Mouse (Mus musculus) MEL (cell line): Measurements from ENCODE around the gene Vti1b. TPM values are rescaled to one million over a fixed set of nuclear protein-coding genes. Genes with fewer than 3 reads are reported as not detected.

Source experiments
- DNase-seq: peaks from one replicate; pipeline ENCODE4 v3.0.0; 2011; ENCODE audit warnings: low read depth, low spot score
- H3K27ac ChIP-seq: 2 replicates; pipeline ENCODE4 v1.5.1; 2012; ENCODE audit warnings: low read depth, mild to moderate bottlenecking, control low read depth, low read length, moderate library complexity; ENCODE audit not compliant: control insufficient read depth
- H3K27me3 ChIP-seq, 2 experiments: fragments of 150-350 bp in 1 of 2; sonication (generic) in 1 of 2; 2 replicates each; pipeline ENCODE4 v1.6.1; 2012; ENCODE audit warnings: low read length in 2 of 2, mild to moderate bottlenecking in 2 of 2, improper control_type of control experiment in 1 of 2, moderate library complexity in 1 of 2; ENCODE audit not compliant: insufficient read depth in 2 of 2, control insufficient read depth in 1 of 2
- H3K36me3 ChIP-seq, 2 experiments: 2 replicates each; pipeline ENCODE4 v1.6.1; 2012 to 2014; ENCODE audit warnings: low read length in 2 of 2, improper control_type of control experiment in 1 of 2, inconsistent platforms in 1 of 2, mild to moderate bottlenecking in 1 of 2; ENCODE audit not compliant: insufficient read depth in 2 of 2, control insufficient read depth in 1 of 2
- H3K4me1 ChIP-seq, 2 experiments: fragments of 150-350 bp in 1 of 2; sonication (generic) in 1 of 2; 2 replicates each; pipeline ENCODE4 v1.6.1; 2012; ENCODE audit warnings: low read length in 2 of 2, improper control_type of control experiment in 1 of 2, mild to moderate bottlenecking in 1 of 2; ENCODE audit not compliant: insufficient read depth in 2 of 2, control insufficient read depth in 1 of 2
- H3K4me3 ChIP-seq, 2 experiments: fragments of 150-350 bp in 1 of 2; sonication (generic) in 1 of 2; 2 replicates each; pipeline ENCODE4 v1.5.1; 2012; ENCODE audit warnings: low read depth in 2 of 2, low read length in 2 of 2, mild to moderate bottlenecking in 2 of 2, moderate library complexity in 2 of 2, control low read depth in 1 of 2, improper control_type of control experiment in 1 of 2; ENCODE audit not compliant: control insufficient read depth in 1 of 2, insufficient read depth in 1 of 2
- H3K79me2 ChIP-seq: 2 replicates; pipeline ENCODE4 v1.6.1; 2012; ENCODE audit warnings: mild to moderate bottlenecking, low read length, moderate library complexity; ENCODE audit not compliant: control insufficient read depth, poor library complexity, insufficient read depth
- H3K9ac ChIP-seq: 2 replicates; pipeline ENCODE4 v1.6.1; 2012; ENCODE audit warnings: low read depth, mild to moderate bottlenecking, control low read depth, low read length, moderate library complexity; ENCODE audit not compliant: control insufficient read depth, poor library complexity, severe bottlenecking
- H3K9me3 ChIP-seq: fragments of 150-350 bp; sonication (generic); replicated peaks from 2 replicates; pipeline ENCODE4 v1.6.1; 2012; ENCODE audit warnings: mild to moderate bottlenecking, low read length, improper control_type of control experiment, moderate library complexity; ENCODE audit not compliant: insufficient read depth
- CTCF ChIP-seq, 3 experiments: IDR thresholded peaks in 2 of 3; conservative IDR thresholded peaks in 1 of 3; 2 replicates each; pipeline ENCODE4 v1.5.1; 2011 to 2012; ENCODE audit warnings: low read length in 3 of 3, low read depth in 2 of 3, mild to moderate bottlenecking in 2 of 3, improper control_type of control experiment in 1 of 3, inconsistent platforms in 1 of 3, mixed read lengths in 1 of 3, moderate library complexity in 1 of 3; ENCODE audit not compliant: control insufficient read depth in 1 of 3, insufficient read depth in 1 of 3, poor library complexity in 1 of 3, severe bottlenecking in 1 of 3
- ELF1 ChIP-seq: IDR thresholded peaks from 2 replicates; pipeline ENCODE4 v1.6.1; 2014; ENCODE audit warnings: low read depth, mild to moderate bottlenecking, inconsistent platforms, low read length, improper control_type of control experiment, moderate library complexity
- EP300 ChIP-seq, 2 experiments: IDR thresholded peaks; 2 replicates each; pipeline ENCODE4 v1.6.1; 2011; ENCODE audit warnings: improper control_type of control experiment in 2 of 2, low read length in 2 of 2, low read depth in 1 of 2, mild to moderate bottlenecking in 1 of 2
- ETS1 ChIP-seq: IDR thresholded peaks from 2 replicates; pipeline ENCODE4 v1.6.1; 2012; ENCODE audit warnings: low read depth, mild to moderate bottlenecking, inconsistent platforms, low read length, improper control_type of control experiment, moderate library complexity
- GATA1 ChIP-seq: IDR thresholded peaks from 2 replicates; pipeline ENCODE4 v1.6.1; 2011; ENCODE audit warnings: low read depth, low read length, improper control_type of control experiment
- JUND ChIP-seq: IDR thresholded peaks from 2 replicates; pipeline ENCODE4 v1.6.1; 2011; ENCODE audit warnings: low read depth, mild to moderate bottlenecking, improper control_type of control experiment, low read length
- KAT2A ChIP-seq: conservative IDR thresholded peaks from 2 replicates; pipeline ENCODE4 v1.6.1; 2012; ENCODE audit warnings: low read depth, low read length, improper control_type of control experiment, inconsistent platforms
- MAFK ChIP-seq: IDR thresholded peaks from 2 replicates; pipeline ENCODE4 v1.6.1; 2011; ENCODE audit warnings: low read depth, mild to moderate bottlenecking, low read length, improper control_type of control experiment, borderline replicate concordance
- MEF2A ChIP-seq: IDR thresholded peaks from 2 replicates; pipeline ENCODE4 v1.6.1; 2014; ENCODE audit warnings: low read depth, mild to moderate bottlenecking, inconsistent platforms, low read length, improper control_type of control experiment; ENCODE audit not compliant: poor library complexity, insufficient replicate concordance, severe bottlenecking; ENCODE audit errors: extremely low read depth
- MYC ChIP-seq: IDR thresholded peaks from 2 replicates; pipeline ENCODE4 v1.6.1; 2011; ENCODE audit warnings: low read depth, mild to moderate bottlenecking, low read length, improper control_type of control experiment, moderate library complexity
- NELFE ChIP-seq: IDR thresholded peaks from 2 replicates; pipeline ENCODE4 v1.6.1; 2011; ENCODE audit warnings: low read depth, low read length, improper control_type of control experiment
- POLR2A ChIP-seq, 2 experiments: IDR thresholded peaks; 2 replicates each; pipeline ENCODE4 v1.6.1; 2011 to 2012; ENCODE audit warnings: low read length in 2 of 2, mild to moderate bottlenecking in 2 of 2, control low read depth in 1 of 2, improper control_type of control experiment in 1 of 2, low read depth in 1 of 2, moderate library complexity in 1 of 2; ENCODE audit not compliant: control insufficient read depth in 1 of 2, insufficient read depth in 1 of 2, poor library complexity in 1 of 2
- POLR2AphosphoS2 ChIP-seq: IDR thresholded peaks from 2 replicates; pipeline ENCODE4 v1.6.1; 2011; ENCODE audit warnings: low read length, improper control_type of control experiment
- RAD21 ChIP-seq: IDR thresholded peaks from 2 replicates; pipeline ENCODE4 v1.6.1; 2011; ENCODE audit warnings: mild to moderate bottlenecking, low read depth, low read length, improper control_type of control experiment
- RCOR1 ChIP-seq: IDR thresholded peaks from 2 replicates; pipeline ENCODE4 v1.6.1; 2012; ENCODE audit warnings: low read depth, mild to moderate bottlenecking, inconsistent platforms, low read length, improper control_type of control experiment
- SMC3 ChIP-seq: IDR thresholded peaks from 2 replicates; pipeline ENCODE4 v1.6.1; 2011; ENCODE audit warnings: low read depth, low read length, improper control_type of control experiment
- TAL1 ChIP-seq: IDR thresholded peaks from 2 replicates; pipeline ENCODE4 v1.6.1; 2012; ENCODE audit warnings: mild to moderate bottlenecking, inconsistent platforms, low read length, moderate library complexity, mixed read lengths
- TBP ChIP-seq: IDR thresholded peaks from 2 replicates; pipeline ENCODE4 v1.8.0; 2011; ENCODE audit warnings: low read depth, low read length, improper control_type of control experiment
- UBTF ChIP-seq: IDR thresholded peaks from 2 replicates; pipeline ENCODE4 v1.6.1; 2012; ENCODE audit warnings: low read depth, mild to moderate bottlenecking, inconsistent platforms, low read length, improper control_type of control experiment, moderate library complexity, borderline replicate concordance; ENCODE audit not compliant: insufficient read depth
- USF1 ChIP-seq: IDR thresholded peaks from 2 replicates; pipeline ENCODE4 v1.6.1; 2014; ENCODE audit warnings: low read depth, mild to moderate bottlenecking, inconsistent platforms, low read length, improper control_type of control experiment, moderate library complexity
- USF2 ChIP-seq, 2 experiments: IDR thresholded peaks; 2 replicates each; pipeline ENCODE4 v1.6.1; 2011 to 2012; ENCODE audit warnings: improper control_type of control experiment in 2 of 2, low read length in 2 of 2, borderline replicate concordance in 1 of 2, inconsistent platforms in 1 of 2, low read depth in 1 of 2, mild to moderate bottlenecking in 1 of 2; ENCODE audit not compliant: insufficient read depth in 1 of 2
- ZC3H11A ChIP-seq: IDR thresholded peaks from 2 replicates; pipeline ENCODE4 v1.6.1; 2012; ENCODE audit warnings: low read depth, mild to moderate bottlenecking, inconsistent platforms, low read length, improper control_type of control experiment
- ZKSCAN1 ChIP-seq: IDR thresholded peaks from 2 replicates; pipeline ENCODE4 v1.6.1; 2012; ENCODE audit warnings: low read depth, mild to moderate bottlenecking, inconsistent platforms, low read length, improper control_type of control experiment, moderate library complexity
- polyA plus RNA-seq, 2 experiments: library from polyadenylated mRNA; stranded (reverse) in 1 of 2; unstranded in 1 of 2; fragments of >175 nt in 1 of 2; fragments of >200 nt in 1 of 2; gene quantifications; 2 replicates each; pipeline versions ENCODE4 v1.2.1 to v1.2.4; 2012; ENCODE audit warnings: low replicate concordance in 2 of 2, low read depth in 1 of 2; ENCODE audit not compliant: insufficient read length in 2 of 2, insufficient read depth in 1 of 2, missing spikeins in 1 of 2
- total RNA-seq: library from RNA; depleted of rRNA; stranded (reverse); fragments of 300-350 nt; gene quantifications from 2 replicates; pipeline ENCODE4 v1.2.3, GENCODE M21; 2012

The Vti1b gene
- total and polyA plus RNA-seq, 3 experiments, result 54.3 to 69.8 TPM; not detected in 1

DNA sequence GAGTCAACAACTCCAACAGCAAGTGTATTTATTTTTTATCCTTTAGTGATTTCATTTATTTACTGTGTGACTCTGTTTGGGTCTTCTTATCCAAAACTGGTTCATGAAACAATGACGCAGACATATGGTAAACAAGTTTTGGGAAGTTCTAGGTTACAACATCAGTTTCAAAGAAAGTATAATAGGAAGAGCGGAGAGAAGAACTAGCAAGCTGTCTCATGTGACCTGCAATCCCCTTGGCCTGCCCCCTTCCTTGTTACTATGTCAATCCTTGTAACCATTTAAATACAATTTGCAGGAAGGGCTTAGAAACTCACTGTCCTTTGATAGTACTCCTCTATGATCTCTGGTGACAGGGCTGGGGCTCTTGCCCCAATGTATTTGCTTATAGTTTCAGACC, 31.7 kb downstream of the Vti1b start:
- Histone ChIP-seq H3K27me3 (peaks cover 0 to 1% of the 10 kb centered on the region in 2 experiments; a peak in 3 of 4 replicates), H3K9me3 (no peaks in the 10 kb centered on the region), H3K27ac (no peak overlapping the region), H3K9ac (no peak overlapping the region), H3K36me3 (0 out of 4 replicates have a peak, but pooled peaks cover 0 to 4% of the 10 kb centered on the region in 2 experiments), H3K4me3 (no peak overlapping the region), H3K79me2 (no peaks in the 10 kb centered on the region), H3K4me1 (no peaks in the 10 kb centered on the region)
- DNase-seq, result no peak
- TF ChIP-seq TAL1 (no peak), KAT2A (no peak), TBP (no peak), GATA1 (no peak), MEF2A (no peak), RCOR1 (no peak), JUND (no peak), NELFE (no peak), EP300 (IDR thresholded peaks at IDR 0.05; ENCODE audit: low read depth in 1 of 2, low read length in 2 of 2) (no peak), UBTF (no peak), RAD21 (no peak)

DNA sequence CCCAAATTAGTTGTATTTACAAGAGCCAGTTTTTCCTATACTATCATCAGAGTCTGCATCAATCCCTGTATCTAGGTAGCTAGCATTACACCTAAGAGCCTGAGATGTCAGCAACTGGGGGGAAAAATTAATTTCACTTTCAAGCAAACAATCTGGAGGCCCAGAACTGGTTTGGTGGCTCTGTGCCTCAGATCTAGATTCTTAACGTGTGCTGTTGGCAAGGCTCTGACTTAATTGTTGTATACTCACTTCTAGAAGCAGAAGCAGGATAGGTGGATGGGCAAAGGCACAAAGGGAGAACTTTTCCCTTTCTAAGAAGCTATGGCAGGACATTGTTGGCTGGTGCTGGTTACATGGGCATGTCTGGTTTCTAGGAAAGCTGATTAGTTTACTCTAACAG, 33.0 kb downstream of the Vti1b start:
- Histone ChIP-seq H3K36me3 (0 out of 4 replicates have a peak, but pooled peaks cover 0 to 4% of the 10 kb centered on the region in 2 experiments), H3K9me3 (no peaks in the 10 kb centered on the region), H3K9ac (no peak overlapping the region), H3K79me2 (no peaks in the 10 kb centered on the region), H3K27me3 (peaks cover 2 to 3% of the 10 kb centered on the region in 2 experiments)
- TF ChIP-seq RCOR1 (no peak), POLR2AphosphoS2 (no peak), GATA1 (no peak), SMC3 (no peak), ZC3H11A (no peak), USF1 (no peak)
- TF ChIP-seq, all 39 proteins: peak for 0
- Histone ChIP-seq H3K4me1 (no peaks in the 10 kb centered on the region), H3K27ac (no peak overlapping the region), H3K4me3 (no peak overlapping the region)
- DNase-seq, result no peak

DNA sequence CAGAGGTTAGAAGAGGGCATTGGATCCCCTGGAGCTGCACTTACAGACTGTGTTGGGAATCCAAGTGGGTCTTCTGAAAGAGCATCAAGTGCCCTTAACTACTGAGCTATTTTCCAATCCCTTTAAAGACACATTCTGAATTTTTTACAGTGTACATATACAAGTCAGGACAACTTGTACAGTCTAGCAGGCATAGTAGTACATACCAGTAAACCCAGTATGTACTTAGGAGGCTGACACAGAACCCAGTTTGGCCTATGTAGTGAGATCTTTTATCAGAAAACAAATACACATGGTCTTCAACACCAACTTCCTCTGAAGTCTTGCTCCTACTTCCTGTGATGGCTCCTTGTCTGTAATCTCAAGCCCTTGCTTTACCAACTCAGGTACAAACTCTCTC, 33.5 kb downstream of the Vti1b start:
- Histone ChIP-seq H3K27me3 (peaks cover 2 to 3% of the 10 kb centered on the region in 2 experiments), H3K79me2 (no peaks in the 10 kb centered on the region), H3K36me3 (0 out of 4 replicates have a peak, but pooled peaks cover 0 to 4% of the 10 kb centered on the region in 2 experiments), H3K4me3 (no peak overlapping the region), H3K9me3 (no peaks in the 10 kb centered on the region), H3K4me1 (no peaks in the 10 kb centered on the region), H3K27ac (no peak overlapping the region), H3K9ac (no peak overlapping the region)
- no peak for TF ChIP-seq CTCF (IDR thresholded peaks at IDR 0.05 in 2 of 3, conservative IDR thresholded peaks at IDR 0.05 in 1 of 3; ENCODE audit: control insufficient read depth in 1 of 3, insufficient read depth in 1 of 3, low read depth in 2 of 3, low read length in 3 of 3, poor library complexity in 1 of 3, severe bottlenecking in 1 of 3)
- TF ChIP-seq RAD21, result no peak
- no peak for TF ChIP-seq MEF2A
- no peak for TF ChIP-seq TAL1
- TF ChIP-seq ZKSCAN1, result no peak
- no peak for TF ChIP-seq USF1
- no peak for TF ChIP-seq SMC3
- TF ChIP-seq EP300 (IDR thresholded peaks at IDR 0.05; ENCODE audit: low read depth in 1 of 2, low read length in 2 of 2), result no peak
- no peak for TF ChIP-seq ETS1
- TF ChIP-seq GATA1, result no peak
- TF ChIP-seq TBP, result no peak
- TF ChIP-seq USF2 (IDR thresholded peaks at IDR 0.05; ENCODE audit: borderline replicate concordance in 1 of 2, insufficient read depth in 1 of 2, low read depth in 1 of 2, low read length in 2 of 2), result no peak
- no peak for TF ChIP-seq ELF1
- TF ChIP-seq MYC, result no peak
- TF ChIP-seq MAFK, result no peak
- TF ChIP-seq POLR2A (IDR thresholded peaks at IDR 0.05; ENCODE audit: control insufficient read depth in 1 of 2, insufficient read depth in 1 of 2, low read depth in 1 of 2, low read length in 2 of 2, poor library complexity in 1 of 2), result no peak
- no peak for TF ChIP-seq KAT2A
- no peak for TF ChIP-seq UBTF
- no peak for DNase-seq
